Mouse (Mus musculus): ENCODE data around the gene Vsig2. TPM values are rescaled to one million over a fixed set of nuclear protein-coding genes. Genes with fewer than 3 reads are reported as not detected.

Vsig2 gene
- polyA plus RNA-seq, 1 experiment from 2014 or later: 0.74 TPM

DNA sequence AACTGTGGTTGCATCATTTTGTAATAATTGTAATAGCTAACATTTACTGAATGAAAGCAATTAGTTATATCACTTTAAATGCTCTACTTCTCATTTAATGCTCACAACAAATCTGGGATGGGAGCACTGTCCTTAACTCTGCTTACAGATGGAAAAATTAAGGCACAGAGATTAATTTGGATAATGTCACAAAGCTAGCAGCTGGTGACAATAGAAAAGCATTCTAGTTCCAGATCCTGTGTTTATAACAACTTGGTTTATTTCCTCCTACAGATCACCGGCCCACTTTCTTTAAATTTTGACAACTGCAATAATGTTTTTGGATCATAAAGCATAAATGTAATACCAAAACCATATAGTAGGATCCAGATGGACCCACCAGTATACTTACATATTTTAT lies 33.0 kb upstream of the Vsig2 start:
- Histone ChIP-seq H3K27ac (replicated peaks in 1 of 2; ENCODE audit: control insufficient read depth in 1 of 2, insufficient read depth in 1 of 2, low read depth in 2 of 2, low read length in 2 of 2) (no peak overlapping the region), H3K4me3 (ENCODE audit: control insufficient read depth in 1 of 2, insufficient read depth in 1 of 2, low read depth in 1 of 2, low read length in 2 of 2) (no peak overlapping the region), H3K4me2 (ENCODE audit: low read length) (no peak overlapping the region), H3K36me3 (ENCODE audit: control insufficient read depth, insufficient read depth, low read length) (no peaks in the 10 kb centered on the region), H3K9me3 (ENCODE audit: control insufficient read depth, low read length) (no peaks in the 10 kb centered on the region), H3K27me3 (ENCODE audit: control insufficient read depth, insufficient read depth, low read length) (no peaks in the 10 kb centered on the region), H3K9ac (ENCODE audit: low read length) (no peak overlapping the region), H3K4me1 (ENCODE audit: control insufficient read depth in 2 of 2, insufficient read depth in 2 of 2, low read length in 2 of 2) (0 out of 4 replicates have a peak, but pooled peaks cover 0 to 4% of the 10 kb centered on the region in 2 experiments)
- ATAC-seq (ENCODE audit: insufficient number of reproducible peaks, insufficient read depth, low FRiP score, low read depth): no peak
- 89% methylated on average over 1 of the region's 1 CpGs for WGBS

DNA sequence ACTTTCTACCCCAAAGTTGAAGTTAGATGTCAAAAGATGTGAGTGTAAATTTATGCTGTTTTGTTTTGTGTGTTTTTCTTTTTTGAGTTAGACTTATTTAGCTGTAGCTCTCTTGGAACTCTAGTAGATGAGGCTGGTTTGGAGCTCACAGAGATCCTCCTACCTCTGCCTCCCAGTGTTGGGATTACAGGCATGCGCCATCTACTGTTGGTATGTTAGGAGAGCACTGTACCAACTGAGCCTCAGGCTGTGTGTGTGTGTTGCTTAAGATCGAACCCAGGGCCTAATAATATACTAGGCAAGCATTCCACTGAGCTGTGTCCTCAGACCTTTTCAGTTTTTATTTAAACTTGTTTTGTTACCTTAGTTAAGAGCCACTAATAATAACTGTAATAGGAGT lies 27.0 kb upstream of the Vsig2 start:
- 93% methylated on average over 2 of the region's 2 CpGs for WGBS

DNA sequence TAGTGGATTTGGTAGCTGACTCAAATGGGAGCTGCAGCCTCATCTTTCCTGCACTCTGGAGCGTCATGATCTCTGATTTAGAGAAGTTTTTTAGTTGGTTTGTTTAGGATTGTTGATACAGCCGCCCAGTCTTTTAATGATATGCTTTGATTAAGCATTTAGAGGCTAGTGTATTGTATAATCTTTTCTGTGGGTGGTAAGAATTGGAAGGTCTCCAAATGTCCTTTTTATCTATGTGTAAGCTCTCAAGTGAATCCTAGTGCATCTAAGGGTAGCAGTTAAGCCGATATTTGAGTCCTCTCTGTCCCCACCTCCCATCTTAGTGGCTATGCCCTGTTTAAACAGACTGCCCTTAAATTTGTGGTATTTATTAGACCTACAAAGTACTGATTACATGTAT lies 24.6 kb upstream of the Vsig2 start:
- H3K9me3 ChIP-seq (ENCODE audit: control insufficient read depth, low read length): no peaks in the 10 kb centered on the region
- H3K27ac ChIP-seq (replicated peaks in 1 of 2; ENCODE audit: control insufficient read depth in 1 of 2, insufficient read depth in 1 of 2, low read depth in 2 of 2, low read length in 2 of 2): 0 out of 4 replicates have a peak overlapping the region, but pooled peaks of 1 of the 2 experiments have one; percentile 6
- no peak for ATAC-seq (ENCODE audit: insufficient number of reproducible peaks, insufficient read depth, low FRiP score, low read depth)
- no peaks in the 10 kb centered on the region for H3K27me3 ChIP-seq (ENCODE audit: control insufficient read depth, insufficient read depth, low read length)
- no peak overlapping the region for H3K4me2 ChIP-seq (ENCODE audit: low read length)
- peaks cover 0 to 2% of the 10 kb centered on the region in 2 experiments for H3K4me1 ChIP-seq (ENCODE audit: control insufficient read depth in 2 of 2, insufficient read depth in 2 of 2, low read length in 2 of 2)
- peaks cover 9% of the 10 kb centered on the region for H3K36me3 ChIP-seq (ENCODE audit: control insufficient read depth, insufficient read depth, low read length)
- WGBS: 60% methylated on average over 3 of the region's 3 CpGs
- no peak overlapping the region for H3K4me3 ChIP-seq (ENCODE audit: control insufficient read depth in 1 of 2, insufficient read depth in 1 of 2, low read depth in 1 of 2, low read length in 2 of 2)
- H3K9ac ChIP-seq (ENCODE audit: low read length): no peak overlapping the region

More for the DNA sequence above, 27.0 kb upstream of the Vsig2 start:
- Histone ChIP-seq H3K27ac (replicated peaks in 1 of 2; ENCODE audit: control insufficient read depth in 1 of 2, insufficient read depth in 1 of 2, low read depth in 2 of 2, low read length in 2 of 2) (no peak overlapping the region), H3K4me3 (ENCODE audit: control insufficient read depth in 1 of 2, insufficient read depth in 1 of 2, low read depth in 1 of 2, low read length in 2 of 2) (no peak overlapping the region), H3K36me3 (ENCODE audit: control insufficient read depth, insufficient read depth, low read length) (no peaks in the 10 kb centered on the region), H3K9ac (ENCODE audit: low read length) (no peak overlapping the region), H3K4me1 (ENCODE audit: control insufficient read depth in 2 of 2, insufficient read depth in 2 of 2, low read length in 2 of 2) (peaks cover 0 to 2% of the 10 kb centered on the region in 2 experiments), H3K9me3 (ENCODE audit: control insufficient read depth, low read length) (no peaks in the 10 kb centered on the region), H3K27me3 (ENCODE audit: control insufficient read depth, insufficient read depth, low read length) (no peaks in the 10 kb centered on the region), H3K4me2 (ENCODE audit: low read length) (no peak overlapping the region)
- no peak for ATAC-seq (ENCODE audit: insufficient number of reproducible peaks, insufficient read depth, low FRiP score, low read depth)

DNA sequence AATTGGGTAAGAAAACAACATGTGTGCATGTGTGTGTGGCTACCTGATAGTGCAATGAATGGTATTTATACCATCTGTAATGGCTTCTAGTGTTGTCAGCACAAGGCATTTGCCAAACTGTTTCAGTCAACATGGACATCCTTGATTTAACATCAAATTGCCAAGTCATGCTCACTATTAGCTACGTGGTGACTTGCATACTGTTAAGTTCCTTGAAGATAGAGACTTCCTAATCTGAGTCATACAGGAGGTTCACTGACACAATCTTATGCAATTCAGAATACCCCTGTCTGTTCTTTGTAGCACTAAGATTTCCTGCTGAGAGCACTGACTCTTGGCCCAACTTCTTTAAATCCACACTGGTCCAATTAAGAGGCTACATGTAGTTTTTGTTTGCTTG lies 21.6 kb upstream of the Vsig2 start:
- H3K27me3 ChIP-seq (ENCODE audit: control insufficient read depth, insufficient read depth, low read length): no peaks in the 10 kb centered on the region
- H3K27ac ChIP-seq (replicated peaks in 1 of 2; ENCODE audit: control insufficient read depth in 1 of 2, insufficient read depth in 1 of 2, low read depth in 2 of 2, low read length in 2 of 2): no peak overlapping the region

DNA sequence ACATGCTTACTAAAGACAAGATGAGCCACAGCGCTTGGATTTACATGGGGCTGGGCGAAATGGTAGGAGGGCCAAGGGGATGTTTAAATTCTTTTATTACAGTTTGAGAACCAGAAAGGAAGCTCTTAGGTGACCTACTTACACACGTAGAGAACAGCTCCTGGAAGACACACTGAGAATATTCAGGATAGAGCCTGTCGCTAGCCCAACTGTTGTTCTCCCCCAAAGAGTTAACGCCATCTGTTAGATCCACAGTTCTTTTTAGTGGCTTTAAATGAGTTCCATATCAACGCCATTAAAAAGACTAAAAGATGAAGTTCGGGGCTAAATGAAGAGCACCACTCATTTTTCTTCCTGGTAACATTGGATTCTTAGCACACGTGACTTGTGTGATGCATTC lies 20.1 kb upstream of the Vsig2 start:
- no peak overlapping the region for H3K9ac ChIP-seq (ENCODE audit: low read length)
- no peak overlapping the region for H3K4me2 ChIP-seq (ENCODE audit: low read length)
- H3K4me1 ChIP-seq (ENCODE audit: control insufficient read depth in 2 of 2, insufficient read depth in 2 of 2, low read length in 2 of 2): peaks cover 0 to 2% of the 10 kb centered on the region in 2 experiments; a peak in 3 of 4 replicates
- no peaks in the 10 kb centered on the region for H3K27me3 ChIP-seq (ENCODE audit: control insufficient read depth, insufficient read depth, low read length)
- H3K36me3 ChIP-seq (ENCODE audit: control insufficient read depth, insufficient read depth, low read length): peaks cover 44% of the 10 kb centered on the region
- no peak overlapping the region for H3K4me3 ChIP-seq (ENCODE audit: control insufficient read depth in 1 of 2, insufficient read depth in 1 of 2, low read depth in 1 of 2, low read length in 2 of 2)
- no peaks in the 10 kb centered on the region for H3K9me3 ChIP-seq (ENCODE audit: control insufficient read depth, low read length)
- ATAC-seq (ENCODE audit: insufficient number of reproducible peaks, insufficient read depth, low FRiP score, low read depth): no peak
- WGBS: 93% methylated on average over 8 of the region's 8 CpGs
- H3K27ac ChIP-seq (replicated peaks in 1 of 2; ENCODE audit: control insufficient read depth in 1 of 2, insufficient read depth in 1 of 2, low read depth in 2 of 2, low read length in 2 of 2): no peak overlapping the region

More for the DNA sequence above, 21.6 kb upstream of the Vsig2 start:
- ATAC-seq (ENCODE audit: insufficient number of reproducible peaks, insufficient read depth, low FRiP score, low read depth): no peak
- no peak overlapping the region for H3K4me3 ChIP-seq (ENCODE audit: control insufficient read depth in 1 of 2, insufficient read depth in 1 of 2, low read depth in 1 of 2, low read length in 2 of 2)
- H3K4me2 ChIP-seq (ENCODE audit: low read length): no peak overlapping the region
- no peaks in the 10 kb centered on the region for H3K9me3 ChIP-seq (ENCODE audit: control insufficient read depth, low read length)
- 68% methylated on average over 1 of the region's 1 CpGs for WGBS
- no peak overlapping the region for H3K9ac ChIP-seq (ENCODE audit: low read length)
- peaks cover 32% of the 10 kb centered on the region for H3K36me3 ChIP-seq (ENCODE audit: control insufficient read depth, insufficient read depth, low read length)
- peaks cover 0 to 2% of the 10 kb centered on the region in 2 experiments for H3K4me1 ChIP-seq (ENCODE audit: control insufficient read depth in 2 of 2, insufficient read depth in 2 of 2, low read length in 2 of 2)

DNA sequence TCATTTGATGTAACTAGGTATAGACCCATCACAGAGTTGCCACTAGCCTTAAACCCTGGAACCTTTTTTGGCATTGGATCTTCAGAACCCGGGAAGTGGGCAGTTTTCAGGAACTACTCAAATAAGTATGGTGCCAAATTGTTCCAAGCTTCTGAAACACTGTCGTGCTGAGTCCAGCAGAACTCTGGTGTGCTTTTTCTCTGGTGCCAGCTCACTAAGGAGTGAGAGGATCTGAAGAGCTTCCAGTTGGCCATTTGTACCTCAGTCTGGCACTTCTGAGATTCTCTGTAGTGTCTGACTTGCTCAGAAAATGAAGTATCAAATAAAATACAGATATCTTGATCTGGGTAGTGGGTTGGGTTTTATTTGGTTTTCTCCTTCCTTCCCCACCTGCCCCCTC lies 19.1 kb upstream of the Vsig2 start:
- Histone ChIP-seq H3K36me3 (ENCODE audit: control insufficient read depth, insufficient read depth, low read length) (peaks cover 49% of the 10 kb centered on the region), H3K4me2 (ENCODE audit: low read length) (no peak overlapping the region), H3K9me3 (ENCODE audit: control insufficient read depth, low read length) (no peaks in the 10 kb centered on the region), H3K9ac (ENCODE audit: low read length) (no peak overlapping the region), H3K4me3 (ENCODE audit: control insufficient read depth in 1 of 2, insufficient read depth in 1 of 2, low read depth in 1 of 2, low read length in 2 of 2) (no peak overlapping the region), H3K27ac (replicated peaks in 1 of 2; ENCODE audit: control insufficient read depth in 1 of 2, insufficient read depth in 1 of 2, low read depth in 2 of 2, low read length in 2 of 2) (no peak overlapping the region), H3K27me3 (ENCODE audit: control insufficient read depth, insufficient read depth, low read length) (no peaks in the 10 kb centered on the region), H3K4me1 (ENCODE audit: control insufficient read depth in 2 of 2, insufficient read depth in 2 of 2, low read length in 2 of 2) (peaks cover under 1 to 2% of the 10 kb centered on the region in 2 experiments; a peak in 2 of 4 replicates)
- no peak for ATAC-seq (ENCODE audit: insufficient number of reproducible peaks, insufficient read depth, low FRiP score, low read depth)
- WGBS: 87% methylated on average over 2 of the region's 2 CpGs

DNA sequence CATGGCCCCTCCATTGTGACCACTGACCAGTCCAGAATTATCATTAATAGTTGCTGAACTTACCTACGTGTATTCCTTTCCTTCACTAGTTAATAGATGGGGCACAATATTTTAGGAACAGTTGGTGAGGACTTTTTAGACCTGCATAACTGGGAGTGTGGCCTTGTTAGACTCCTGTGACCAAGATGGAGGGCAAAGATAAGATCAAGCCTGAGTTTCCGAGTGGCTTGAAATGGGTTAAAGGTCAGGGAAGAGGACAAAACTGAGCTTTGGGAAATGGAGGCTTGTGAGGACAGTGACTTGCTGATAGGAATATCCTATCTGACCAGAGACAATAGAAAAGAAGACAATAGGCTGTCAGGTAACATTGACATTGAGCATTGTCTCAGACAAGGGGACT lies 13.6 kb upstream of the Vsig2 start:
- Histone ChIP-seq H3K36me3 (ENCODE audit: control insufficient read depth, insufficient read depth, low read length) (peaks cover 36% of the 10 kb centered on the region), H3K27ac (replicated peaks in 1 of 2; ENCODE audit: control insufficient read depth in 1 of 2, insufficient read depth in 1 of 2, low read depth in 2 of 2, low read length in 2 of 2) (no peak overlapping the region), H3K4me3 (ENCODE audit: control insufficient read depth in 1 of 2, insufficient read depth in 1 of 2, low read depth in 1 of 2, low read length in 2 of 2) (no peak overlapping the region), H3K9me3 (ENCODE audit: control insufficient read depth, low read length) (no peaks in the 10 kb centered on the region), H3K4me1 (ENCODE audit: control insufficient read depth in 2 of 2, insufficient read depth in 2 of 2, low read length in 2 of 2) (peaks cover 11 to 21% of the 10 kb centered on the region in 2 experiments), H3K27me3 (ENCODE audit: control insufficient read depth, insufficient read depth, low read length) (peaks cover 19% of the 10 kb centered on the region; the same call in 1 of the 2 replicates), H3K4me2 (ENCODE audit: low read length) (no peak overlapping the region), H3K9ac (ENCODE audit: low read length) (no peak overlapping the region)
- WGBS: 66% methylated on average over 2 of the region's 2 CpGs
- no peak for ATAC-seq (ENCODE audit: insufficient number of reproducible peaks, insufficient read depth, low FRiP score, low read depth)
